Mouse (Mus musculus) cerebellum, postnatal 36 days (tissue): ENCODE results near the gene Creb5.

Experiments
- DNase-seq, 2 experiments: peaks; one replicate each; pipeline ENCODE4 v3.0.0; 2021 to 2022; ENCODE audit warnings: mixed read lengths in 2 of 2

Gene Creb5

GRCm38 (mm10) chr6:53709694-53710442 lies 422.8 kb downstream of the Creb5 start:
- no peak for DNase-seq

- DNase-seq: no peak
Measured at GRCm38 (mm10) chr6:53710560-53710959, 423.5 kb downstream of the Creb5 start.

DNA sequence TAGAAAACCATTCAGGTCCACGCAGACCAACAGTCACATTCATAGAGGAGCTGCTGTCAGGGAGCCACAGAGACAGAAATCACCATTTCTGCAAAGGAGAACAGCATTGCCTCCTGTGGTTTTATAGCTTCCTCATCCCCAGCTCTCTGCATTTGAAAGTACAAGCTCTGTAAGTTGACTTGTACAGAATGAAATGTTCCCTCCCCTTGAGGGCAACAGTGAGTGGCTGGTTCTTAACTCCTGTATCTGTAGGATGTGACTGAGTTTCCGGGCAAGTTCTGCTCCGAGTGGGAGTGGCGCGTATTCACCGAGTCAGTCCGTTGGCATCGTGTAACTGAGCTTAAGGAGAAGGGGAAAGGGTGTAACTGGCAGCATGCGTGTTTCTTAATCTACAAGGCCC lies 426.1 kb downstream of the Creb5 start:
- DNase-seq: no peak

- DNase-seq: no peak
Measured at GRCm38 (mm10) chr6:53714908-53715321, 427.8 kb downstream of the Creb5 start.

DNA sequence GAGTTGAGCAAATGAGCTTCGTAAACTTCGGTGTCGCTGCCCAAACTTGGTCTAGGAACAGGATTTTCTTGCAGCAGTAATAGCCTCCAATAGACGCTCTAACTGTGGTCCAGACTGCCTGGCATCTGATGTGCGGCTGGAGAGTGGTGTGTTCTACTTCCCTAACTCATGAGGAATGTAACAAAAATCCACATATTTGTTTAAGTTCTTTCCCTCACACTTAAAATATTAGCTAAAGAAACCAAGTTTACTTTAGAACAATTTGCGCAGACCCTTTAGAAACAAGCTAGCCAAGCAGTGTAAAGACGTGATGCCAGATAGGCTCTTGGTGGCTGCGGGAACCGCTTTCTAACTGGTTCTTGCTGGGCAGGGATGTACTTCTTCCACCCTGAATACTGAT lies 428.9 kb downstream of the Creb5 start:
- DNase-seq: no peak

DNA sequence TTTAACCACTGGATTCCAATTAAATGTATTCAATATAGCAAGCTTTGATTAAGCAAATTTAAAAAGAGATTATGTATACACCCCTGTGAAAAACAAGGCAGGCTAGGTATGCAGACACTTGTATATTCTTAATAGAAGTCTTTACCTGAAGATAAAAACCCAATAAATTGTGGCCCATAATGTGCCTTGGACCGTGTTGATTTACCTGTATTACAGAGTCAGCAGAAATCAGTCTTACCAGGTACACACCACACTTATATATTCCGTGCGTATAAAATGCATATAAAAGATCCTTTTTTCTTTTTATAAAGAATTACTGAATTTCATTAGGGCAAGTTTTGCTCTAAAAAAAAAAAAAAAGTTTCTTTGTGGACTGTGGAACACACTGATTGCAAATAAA lies 432.9 kb downstream of the Creb5 start:
- no peak for DNase-seq

- DNase-seq: peak; percentile 83 to 88
Measured at GRCm38 (mm10) chr6:53721595-53721994, 434.5 kb downstream of the Creb5 start.

- DNase-seq: no peak
Measured at GRCm38 (mm10) chr6:53722694-53723093, 435.6 kb downstream of the Creb5 start.

DNA sequence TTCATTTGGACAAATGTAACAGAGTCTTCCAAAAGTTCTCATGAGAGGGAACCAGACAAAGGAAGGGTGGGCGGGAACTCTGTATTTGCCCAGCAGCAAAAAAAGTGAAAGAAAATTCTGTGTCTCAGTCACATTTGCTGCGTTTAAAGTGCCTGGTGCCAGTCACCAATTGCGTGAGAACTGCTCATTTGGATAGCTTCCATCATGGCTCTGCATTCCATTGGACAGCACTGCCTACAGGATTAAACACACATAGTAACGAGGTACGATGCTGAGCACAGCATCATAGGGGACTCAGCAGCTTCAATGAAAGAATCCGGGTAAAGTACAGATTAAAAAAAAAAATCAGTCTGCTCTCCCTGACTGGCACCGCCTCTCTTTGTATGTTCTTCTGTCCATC lies 443.4 kb downstream of the Creb5 start:
- no peak for DNase-seq

DNA sequence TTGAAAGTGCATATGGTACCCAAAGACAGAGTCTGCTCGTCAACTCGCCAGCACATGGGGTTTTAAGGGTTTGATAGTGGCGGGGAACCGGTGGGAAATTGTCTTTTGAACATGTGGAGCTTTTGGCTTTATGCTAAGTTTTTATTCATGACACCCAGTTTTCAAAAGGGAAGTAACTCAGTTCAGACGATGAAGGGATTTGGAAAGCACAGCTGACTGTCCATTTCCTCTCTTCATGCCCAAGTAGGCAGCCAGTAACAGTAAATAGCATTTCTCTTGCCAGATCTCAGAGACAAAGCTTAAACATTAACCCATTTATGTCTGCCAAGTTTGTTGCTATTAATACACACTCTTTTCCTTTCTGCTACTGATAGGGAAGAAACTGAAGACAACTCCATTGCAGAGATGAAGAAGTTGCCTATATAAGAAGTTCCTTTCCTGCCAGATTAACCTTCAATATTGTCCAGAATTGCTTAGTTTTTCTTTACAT lies 444.0 kb downstream of the Creb5 start:
- no peak for DNase-seq

GRCm38 (mm10) chr6:53733546-53733945 lies 446.5 kb downstream of the Creb5 start:
- DNase-seq: no peak

- DNase-seq: no peak
Measured at GRCm38 (mm10) chr6:53733999-53734398, 446.9 kb downstream of the Creb5 start.

DNA sequence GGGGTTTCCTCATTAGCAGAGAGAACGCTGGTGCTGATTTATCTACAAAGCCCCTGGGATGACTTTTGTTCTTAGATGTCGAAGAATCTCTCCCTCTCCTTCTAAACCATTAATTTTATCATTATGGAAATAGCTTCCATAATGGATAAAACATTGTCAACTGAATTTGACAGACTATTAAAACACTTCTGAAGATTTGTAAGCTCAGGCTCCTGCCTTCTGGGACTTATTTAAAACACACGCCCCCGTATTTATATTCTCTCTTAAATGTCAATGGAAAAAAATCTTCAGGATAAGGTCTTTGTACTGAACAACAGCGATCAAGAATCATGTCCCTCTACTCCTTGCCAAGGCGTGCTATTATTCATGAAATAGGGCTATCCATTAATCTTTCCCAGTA lies 448.6 kb downstream of the Creb5 start:
- no peak for DNase-seq

GRCm38 (mm10) chr6:53738206-53738605 lies 451.1 kb downstream of the Creb5 start:
- DNase-seq: no peak

DNA sequence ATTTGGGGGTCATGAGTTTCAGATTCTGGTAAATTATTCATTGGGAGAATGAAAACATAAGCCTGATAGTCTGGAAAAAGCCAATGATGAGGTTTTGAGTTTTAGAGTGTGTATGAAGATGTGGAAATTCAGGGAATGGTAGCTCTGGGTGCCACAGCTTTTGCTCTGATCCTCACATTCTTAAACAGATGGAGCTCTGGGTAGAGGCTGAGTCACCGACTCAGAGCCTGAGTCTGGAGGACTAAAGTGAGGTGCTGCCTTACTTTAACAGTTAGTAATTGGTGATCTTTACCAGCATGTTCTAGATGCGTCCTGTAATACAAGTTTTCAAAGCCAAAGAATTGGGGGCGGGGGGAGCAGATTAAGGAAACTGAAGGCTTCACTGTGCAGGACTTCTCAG lies 454.2 kb downstream of the Creb5 start:
- DNase-seq: no peak
